ENCODE assay signal across 23 mouse cellular contexts in genomic region chr12:82224848-82225247, GRCm38 (mm10). TPM values are rescaled to one million over a fixed set of nuclear protein-coding genes. Genes with fewer than 3 reads are reported as not detected.
DNase-seq lines count a peak whose midpoint lies in the region; ATAC-seq and TF ChIP-seq lines count a peak whose summit lies in the region.
"Had no signal": no experiment of that assay in that cellular context is flagged by ENCODE, and none has a peak within 500 bp of the region (broad histone marks: within the 10 kb centered on the region; RNA-seq: fewer than 3 reads in every experiment).

No protein-coding gene starts in this region.

- TF ChIP-seq RAD21 in CH12.LX (IDR thresholded peaks at IDR 0.05; ENCODE audit: low read depth, low read length) (no peak), MEL (IDR thresholded peaks at IDR 0.05; ENCODE audit: low read depth, low read length) (no peak)

- no peak for TF ChIP-seq POLR2A in CH12.LX (IDR thresholded peaks at IDR 0.05; ENCODE audit: low read depth, low read length)
- peak in 1 of 2 experiments; percentile 41; a peak in 1 of 4 replicates for TF ChIP-seq POLR2A in MEL (IDR thresholded peaks at IDR 0.05; ENCODE audit: control insufficient read depth in 1 of 2, insufficient read depth in 1 of 2, low read depth in 1 of 2, low read length in 2 of 2, poor library complexity in 1 of 2)

- TF ChIP-seq CTCF in liver, postnatal 0 days (IDR thresholded peaks at IDR 0.05; ENCODE audit: low read depth), result no peak
- no peak for TF ChIP-seq CTCF in CH12.LX (conservative IDR thresholded peaks at IDR 0.05 in 1 of 2, IDR thresholded peaks at IDR 0.05 in 1 of 2; ENCODE audit: low read depth in 2 of 2, low read length in 2 of 2)
- no peak for TF ChIP-seq CTCF in MEL (IDR thresholded peaks at IDR 0.05 in 2 of 3, conservative IDR thresholded peaks at IDR 0.05 in 1 of 3; ENCODE audit: control insufficient read depth in 1 of 3, insufficient read depth in 1 of 3, low read depth in 2 of 3, low read length in 3 of 3, poor library complexity in 1 of 3, severe bottlenecking in 1 of 3)

- H3K4me2 ChIP-seq in liver, postnatal 0 days (ENCODE audit: low read depth, low read length), result no peak overlapping the region
- 0 out of 2 replicates have a peak overlapping the region, but pooled peaks have one; percentile 19 for H3K4me2 ChIP-seq in CH12.LX (ENCODE audit: insufficient read depth, low read depth, poor library complexity, severe bottlenecking)
- no peak overlapping the region for H3K4me2 ChIP-seq in forebrain, embryonic 14.5 days (ENCODE audit: low read length)
- H3K4me2 ChIP-seq in hindbrain, embryonic 14.5 days (replicated peaks), result no peak overlapping the region
- H3K4me2 ChIP-seq: embryonic facial prominence, embryonic 12.5 days; embryonic facial prominence, embryonic 15.5 days; forebrain, embryonic 12.5 days; heart, embryonic 11.5 days; hindbrain, embryonic 12.5 days; intestine, embryonic 15.5 days had no signal

- peak overlapping the region; percentile 78; the same call in 1 of the 2 replicates for H3K27ac ChIP-seq in liver, postnatal 0 days (ENCODE audit: low read depth)
- no peak overlapping the region for H3K27ac ChIP-seq in CH12.LX (ENCODE audit: insufficient read depth, low read depth)
- peak overlapping the region; percentile 99 for H3K27ac ChIP-seq in MEL (ENCODE audit: control insufficient read depth, low read depth, low read length)
- peak overlapping the region; percentile 83 for H3K27ac ChIP-seq in macrophage
- no peak overlapping the region for H3K27ac ChIP-seq in forebrain, embryonic 14.5 days (ENCODE audit: low read depth, low read length)
- H3K27ac ChIP-seq in hindbrain, embryonic 14.5 days, result no peak overlapping the region
- H3K27ac ChIP-seq: embryonic facial prominence, embryonic 15.5 days; forebrain, embryonic 12.5 days; gastrocnemius, adult 2 months; hindbrain, embryonic 12.5 days; intestine, embryonic 15.5 days had no signal

- dilution Hi-C loops in CH12.LX (cut with MboI; ENCODE audit: extremely low pct_ligation_motif_present, extremely low pct_unique_long_range_greater_than_20kb, low sequenced_read_pairs), result no loop called here

- in situ Hi-C loops in CH12.LX (cut with MboI; ENCODE audit: low pct_ligation_motif_present, low pct_unique_long_range_greater_than_20kb, low sequenced_read_pairs), result no loop called here

- ATAC-seq in liver, postnatal 0 days, result no peak
- ATAC-seq in forebrain, embryonic 14.5 days, result no peak
- ATAC-seq in hindbrain, embryonic 14.5 days (ENCODE audit: low FRiP score), result no peak
- ATAC-seq: forebrain, embryonic 16.5 days; hindbrain, embryonic 16.5 days; intestine, embryonic 15.5 days; Patski had no signal

- no peaks in the 10 kb centered on the region for H3K36me3 ChIP-seq in liver, postnatal 0 days (replicated peaks; ENCODE audit: insufficient read depth, low read length)
- H3K36me3 ChIP-seq in CH12.LX (replicated peaks in 1 of 2; ENCODE audit: control insufficient read depth in 1 of 2, insufficient read depth in 1 of 2, low read length in 1 of 2) (peaks cover 0 to 4% of the 10 kb centered on the region in 2 experiments), MEL (ENCODE audit: control insufficient read depth in 1 of 2, insufficient read depth in 2 of 2, low read length in 2 of 2) (peaks cover 0 to 52% of the 10 kb centered on the region in 2 experiments; a peak in 2 of 4 replicates), macrophage (ENCODE audit: inconsistent target) (no peaks in the 10 kb centered on the region)
- no peaks in the 10 kb centered on the region for H3K36me3 ChIP-seq in forebrain, embryonic 14.5 days (ENCODE audit: control insufficient read depth, insufficient read depth, low read length)
- no peaks in the 10 kb centered on the region for H3K36me3 ChIP-seq in hindbrain, embryonic 14.5 days (replicated peaks; ENCODE audit: control insufficient read depth, insufficient read depth)
- H3K36me3 ChIP-seq: embryonic facial prominence, embryonic 12.5 days; embryonic facial prominence, embryonic 15.5 days; forebrain, embryonic 12.5 days; hindbrain, embryonic 12.5 days; intestine, embryonic 15.5 days had no signal

- H3K4me3 ChIP-seq in liver, postnatal 0 days (ENCODE audit: low read depth, low read length), result no peak overlapping the region
- H3K4me3 ChIP-seq in CH12.LX (replicated peaks in 1 of 3; ENCODE audit: low read depth in 2 of 3, low read length in 2 of 3, poor library complexity in 1 of 3), result no peak overlapping the region
- peak overlapping the region; percentile 11 to 14; a peak in 3 of 4 replicates for H3K4me3 ChIP-seq in MEL (ENCODE audit: control insufficient read depth in 1 of 2, insufficient read depth in 1 of 2, low read depth in 2 of 2, low read length in 2 of 2)
- H3K4me3 ChIP-seq in macrophage (ENCODE audit: inconsistent target), result no peak overlapping the region
- H3K4me3 ChIP-seq in forebrain, embryonic 14.5 days (ENCODE audit: low read depth, low read length), result no peak overlapping the region
- H3K4me3 ChIP-seq in hindbrain, embryonic 14.5 days (replicated peaks; ENCODE audit: low read length), result no peak overlapping the region
- H3K4me3 ChIP-seq: embryonic facial prominence, embryonic 12.5 days; embryonic facial prominence, embryonic 15.5 days; forebrain, embryonic 12.5 days; gastrocnemius, adult 2 months; hindbrain, embryonic 12.5 days; intestine, embryonic 15.5 days had no signal

- no peak for TF ChIP-seq EP300 in liver, postnatal 0 days (IDR thresholded peaks at IDR 0.05; ENCODE audit: low read depth)
- no peak for TF ChIP-seq EP300 in CH12.LX (IDR thresholded peaks at IDR 0.05; ENCODE audit: low read length)
- TF ChIP-seq EP300 in MEL (IDR thresholded peaks at IDR 0.05; ENCODE audit: low read depth in 1 of 2, low read length in 2 of 2), result peak; percentile 55 to 81

- H3K79me2 ChIP-seq in CH12.LX (replicated peaks; ENCODE audit: control insufficient read depth, extremely low read depth, insufficient read depth, poor library complexity, severe bottlenecking) (no peaks in the 10 kb centered on the region), MEL (ENCODE audit: control insufficient read depth, insufficient read depth, low read length, poor library complexity) (peaks cover 23% of the 10 kb centered on the region), macrophage (ENCODE audit: inconsistent target) (no peaks in the 10 kb centered on the region)

- no peak for DNase-seq in liver, postnatal 0 days
- DNase-seq in liver (no peak), CH12.LX (ENCODE audit: extremely low read depth) (no peak), MEL (ENCODE audit: low read depth, low spot score) (peak; percentile 81)
- DNase-seq in forebrain, embryonic 14.5 days (ENCODE audit: low spot score), result no peak
- DNase-seq in hindbrain, embryonic 14.5 days (ENCODE audit: low spot score), result no peak
- DNase-seq: adrenal gland, postnatal 10 days; cerebellum, adult 18-20 months; cerebellum, adult 9-10 months; cerebellum, postnatal 14 days; gastrocnemius, adult 2 months; gastrocnemius, postnatal 14 days; heart, adult 11 months had no signal

- H3K27me3 ChIP-seq in liver, postnatal 0 days (ENCODE audit: insufficient read depth, low read length), result no peaks in the 10 kb centered on the region
- H3K27me3 ChIP-seq in CH12.LX (replicated peaks) (no peaks in the 10 kb centered on the region), MEL (ENCODE audit: control insufficient read depth in 1 of 2, insufficient read depth in 2 of 2, low read length in 2 of 2) (no peaks in the 10 kb centered on the region)
- H3K27me3 ChIP-seq in forebrain, embryonic 14.5 days (replicated peaks; ENCODE audit: control insufficient read depth, insufficient read depth, low read length), result no peaks in the 10 kb centered on the region
- no peaks in the 10 kb centered on the region for H3K27me3 ChIP-seq in hindbrain, embryonic 14.5 days (ENCODE audit: control insufficient read depth, insufficient read depth, low read length)
- H3K27me3 ChIP-seq: embryonic facial prominence, embryonic 12.5 days; embryonic facial prominence, embryonic 15.5 days; forebrain, embryonic 12.5 days; hindbrain, embryonic 12.5 days; intestine, embryonic 15.5 days; Patski had no signal

- H3K4me1 ChIP-seq in liver, postnatal 0 days (ENCODE audit: insufficient read depth), result peaks cover 28% of the 10 kb centered on the region
- peaks cover 21 to 53% of the 10 kb centered on the region in 2 experiments for H3K4me1 ChIP-seq in CH12.LX (ENCODE audit: control insufficient read depth in 1 of 2, insufficient read depth in 2 of 2)
- peaks cover 36 to 56% of the 10 kb centered on the region in 2 experiments for H3K4me1 ChIP-seq in MEL (ENCODE audit: control insufficient read depth in 1 of 2, insufficient read depth in 2 of 2, low read length in 2 of 2)
- peaks cover 2% of the 10 kb centered on the region; the same call in 1 of the 2 replicates for H3K4me1 ChIP-seq in forebrain, embryonic 14.5 days (ENCODE audit: control insufficient read depth, insufficient read depth, low read length)
- H3K4me1 ChIP-seq in hindbrain, embryonic 14.5 days (replicated peaks; ENCODE audit: control insufficient read depth, insufficient read depth, low read length), result 0 out of 2 replicates have a peak, but pooled peaks cover 7% of the 10 kb centered on the region

- 82% methylated on average over 7 of the region's 7 CpGs for WGBS in liver, postnatal 0 days (ENCODE audit: insufficient replicate concordance)
- WGBS in macrophage (ENCODE audit: missing documents), result 98% methylated on average over 7 of the region's 7 CpGs
- WGBS in forebrain, embryonic 14.5 days, result 95% methylated on average over 7 of the region's 7 CpGs
- 97% methylated on average over 7 of the region's 7 CpGs for WGBS in hindbrain, embryonic 14.5 days

- no peak overlapping the region for H3K9ac ChIP-seq in liver, postnatal 0 days (replicated peaks)
- H3K9ac ChIP-seq in CH12.LX (ENCODE audit: insufficient read depth, low read depth) (no peak overlapping the region; the same call in 1 of the 2 replicates), MEL (ENCODE audit: control insufficient read depth, low read depth, low read length, poor library complexity, severe bottlenecking) (peak overlapping the region; percentile 70)
- no peak overlapping the region for H3K9ac ChIP-seq in forebrain, embryonic 14.5 days (ENCODE audit: low read length)
- no peak overlapping the region for H3K9ac ChIP-seq in hindbrain, embryonic 14.5 days
- H3K9ac ChIP-seq: embryonic facial prominence, embryonic 12.5 days; embryonic facial prominence, embryonic 15.5 days; forebrain, embryonic 12.5 days; hindbrain, embryonic 12.5 days; intestine, embryonic 15.5 days had no signal

- H3K9me3 ChIP-seq in liver, postnatal 0 days (ENCODE audit: low read length), result no peaks in the 10 kb centered on the region
- no peaks in the 10 kb centered on the region for H3K9me3 ChIP-seq in CH12.LX (replicated peaks; ENCODE audit: low read length)
- no peaks in the 10 kb centered on the region for H3K9me3 ChIP-seq in MEL (replicated peaks; ENCODE audit: insufficient read depth, low read length)
- no peaks in the 10 kb centered on the region for H3K9me3 ChIP-seq in forebrain, embryonic 14.5 days (replicated peaks; ENCODE audit: control insufficient read depth, low read length)
- no peaks in the 10 kb centered on the region for H3K9me3 ChIP-seq in hindbrain, embryonic 14.5 days (ENCODE audit: control insufficient read depth, low read length)
- H3K9me3 ChIP-seq: embryonic facial prominence, embryonic 12.5 days; embryonic facial prominence, embryonic 15.5 days; forebrain, embryonic 12.5 days; hindbrain, embryonic 12.5 days; intestine, embryonic 15.5 days had no signal

RNA-seq across cellular contexts. Expression of gene Sipa1l1, which starts 55.7 kb away (rescaled TPM):
- polyA plus RNA-seq in liver, postnatal 0 days (2015; fragmentation: Nextera tagmentation; extraction: Ambion mirVana), result 2.0 and 3.2 TPM in 2 replicates
- total RNA-seq in CH12.LX (2012; rRNA removed) (18.7 and 23.6 TPM in 2 replicates), CH12.LX (2014; rRNA removed) (13.6 and 15.1 TPM in 2 replicates), MEL (2012; rRNA removed) (18.1 and 30.1 TPM in 2 replicates)
- polyA plus RNA-seq in CH12.LX (2012; ENCODE audit: insufficient read length, low read depth) (36.7 and 37.5 TPM in 2 replicates), MEL (2012; ENCODE audit: insufficient read depth in 1 of 2, insufficient read length in 2 of 2, low read depth in 1 of 2, low replicate concordance in 2 of 2, missing spikeins in 1 of 2) (10 to 100 TPM; 19.3 to 42.7 TPM), macrophage (2018) (7.3 to 11.3 TPM (median 7.8 TPM) in 3 replicates)
- total RNA-seq in macrophage (2018; cell fraction: chromatin; rRNA removed), result 100 to 1,000 TPM in 11 of 26 experiments, 10 to 100 TPM in 15; 54.1 to 161 (median 84.3) TPM
- total RNA-seq in macrophage (2018; cell fraction: cytosol; rRNA removed), result 10 to 100 TPM; 10.2 to 17.3 (median 13.7) TPM
- total RNA-seq in macrophage (2018; cell fraction: nucleus; rRNA removed), result 10 to 100 TPM; 18.8 to 79.3 (median 41.9) TPM
- 13.5 and 19.3 TPM in 2 replicates for polyA plus RNA-seq in forebrain, embryonic 14.5 days (2014; fragmentation: Nextera tagmentation; extraction: Ambion mirVana)
- polyA plus RNA-seq in hindbrain, embryonic 14.5 days (2014; fragmentation: Nextera tagmentation; extraction: Ambion mirVana), result 13.0 and 14.1 TPM in 2 replicates

Comparison
In these comparisons a context has a peak if more than half of its experiments do, and no peak if none do; other contexts are left out.
1. H3K27ac ChIP-seq: peak in liver, postnatal 0 days (single experiment), MEL (single experiment) and macrophage (single experiment); none in CH12.LX (single experiment), forebrain, embryonic 14.5 days (single experiment) and hindbrain, embryonic 14.5 days (single experiment).
2. H3K4me3 ChIP-seq: peak in MEL (2 of 2); none in liver, postnatal 0 days (single experiment), CH12.LX (0 of 3), macrophage (single experiment), forebrain, embryonic 14.5 days (single experiment) and hindbrain, embryonic 14.5 days (single experiment).